Mouse (Mus musculus) forebrain, embryonic 16.5 days (tissue): ENCODE data around the gene Cnp. TPM values are rescaled to one million over a fixed set of nuclear protein-coding genes. Genes with fewer than 3 reads are reported as not detected.

Source experiments
- ATAC-seq: fragments of 200-750 bp; cut with Nextera tagmentation; 2 replicates; pipeline ENCODE4 v1.8.0; 2017; ENCODE audit warnings: mild to moderate bottlenecking, moderate library complexity
- H3K27ac ChIP-seq: fragments of 300-500 bp; sonication (generic); 2 replicates; pipeline ENCODE4 v1.5.1; 2014; ENCODE audit warnings: low read length, control low read depth
- H3K27me3 ChIP-seq: fragments of 300-500 bp; sonication (generic); replicated peaks from 2 replicates; pipeline ENCODE4 v1.6.1; 2014; ENCODE audit warnings: low read length; ENCODE audit not compliant: control insufficient read depth, insufficient read depth
- H3K36me3 ChIP-seq: fragments of 300-500 bp; sonication (generic); 2 replicates; pipeline ENCODE4 v1.6.1; 2014; ENCODE audit not compliant: control insufficient read depth, insufficient read depth
- H3K4me1 ChIP-seq: fragments of 300-500 bp; sonication (generic); replicated peaks from 2 replicates; pipeline ENCODE4 v1.6.1; 2014; ENCODE audit warnings: low read length; ENCODE audit not compliant: control insufficient read depth, insufficient read depth
- H3K4me2 ChIP-seq: fragments of 300-500 bp; sonication (generic); 2 replicates; pipeline ENCODE4 v1.6.1; 2014; ENCODE audit warnings: mild to moderate bottlenecking, low read length, control low read depth
- H3K4me3 ChIP-seq: fragments of 300-500 bp; sonication (generic); replicated peaks from 2 replicates; pipeline ENCODE4 v1.5.1; 2014; ENCODE audit warnings: mild to moderate bottlenecking, low read length, control low read depth
- H3K9ac ChIP-seq: fragments of 300-500 bp; sonication (generic); replicated peaks from 2 replicates; pipeline ENCODE4 v1.6.1; 2014; ENCODE audit warnings: low read depth, low read length, control low read depth
- H3K9me3 ChIP-seq: fragments of 300-500 bp; sonication (generic); 2 replicates; pipeline ENCODE4 v1.6.1; 2016; ENCODE audit warnings: low read length; ENCODE audit not compliant: control insufficient read depth
- WGBS: fragments of 180-500 bp; shearing (Covaris S2); extraction: QIAGEN DNeasy Blood & Tissue Kit; methylation state at CpG from one replicate; pipeline ENCODE4 v1.1.7; 2014; 5-methylcytosine and 5-hydroxymethylcytosine counted together
- polyA plus RNA-seq: library from polyadenylated mRNA; unstranded; fragments of >200 nt; fragmentation: Nextera tagmentation; extraction: Ambion mirVana; gene quantifications from 2 replicates; pipeline ENCODE4 v1.2.1, GENCODE M21; 2015

The Cnp gene
- polyA plus RNA-seq, 1 experiment from 2014 or later, result 29.8 TPM

DNA sequence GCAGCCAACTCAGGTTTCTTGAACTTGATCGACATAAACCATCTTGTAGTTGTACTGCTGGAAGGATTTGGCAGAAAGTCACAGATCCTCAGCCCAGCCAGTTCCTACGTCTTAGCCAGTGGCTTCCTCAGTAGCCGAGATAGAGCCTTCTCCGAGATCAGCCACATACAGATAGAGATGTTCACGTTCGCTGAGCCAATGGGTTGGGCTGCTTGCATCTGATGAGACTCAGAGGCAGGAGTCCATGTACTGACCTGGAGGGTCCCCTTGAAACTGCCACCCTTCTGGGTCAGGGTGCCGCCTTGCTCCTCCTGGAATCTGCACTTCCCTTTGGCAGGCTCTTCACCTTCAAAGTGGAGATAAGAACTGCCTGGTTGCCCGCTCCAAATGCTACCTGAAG, 25.2 kb upstream of the Cnp start:
- Histone ChIP-seq H3K9ac (no peak overlapping the region), H3K36me3 (no peaks in the 10 kb centered on the region), H3K4me2 (no peak overlapping the region), H3K9me3 (no peaks in the 10 kb centered on the region), H3K4me1 (peaks cover 10% of the 10 kb centered on the region), H3K27ac (no peak overlapping the region), H3K27me3 (no peaks in the 10 kb centered on the region), H3K4me3 (no peak overlapping the region)
- no peak for ATAC-seq
- 82% methylated on average over 8 of the region's 8 CpGs for WGBS

DNA sequence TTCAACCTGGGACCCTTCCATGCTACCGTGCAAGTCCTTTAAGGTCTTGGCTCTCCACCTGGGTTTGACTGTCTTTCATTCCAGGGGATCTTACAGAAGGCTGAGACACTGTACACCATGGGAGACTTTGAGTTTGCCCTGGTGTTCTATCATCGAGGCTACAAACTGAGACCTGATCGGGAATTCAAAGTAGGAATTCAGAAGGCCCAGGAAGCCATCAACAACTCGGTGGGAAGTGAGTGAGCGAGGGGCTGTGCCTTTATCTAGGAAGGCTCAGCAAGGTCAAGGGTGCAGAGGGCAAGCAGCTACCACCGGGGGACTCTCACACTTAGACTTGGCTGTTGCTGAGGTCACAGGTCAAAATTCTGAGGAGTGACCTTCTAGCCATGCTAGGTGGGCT, 24.6 kb upstream of the Cnp start:
- ATAC-seq, result no peak
- Histone ChIP-seq H3K36me3 (no peaks in the 10 kb centered on the region), H3K27ac (no peak overlapping the region), H3K4me1 (peaks cover 7% of the 10 kb centered on the region), H3K9ac (no peak overlapping the region), H3K9me3 (no peaks in the 10 kb centered on the region), H3K4me3 (no peak overlapping the region), H3K4me2 (no peak overlapping the region), H3K27me3 (no peaks in the 10 kb centered on the region)
- 85% methylated on average over 6 of the region's 6 CpGs for WGBS

DNA sequence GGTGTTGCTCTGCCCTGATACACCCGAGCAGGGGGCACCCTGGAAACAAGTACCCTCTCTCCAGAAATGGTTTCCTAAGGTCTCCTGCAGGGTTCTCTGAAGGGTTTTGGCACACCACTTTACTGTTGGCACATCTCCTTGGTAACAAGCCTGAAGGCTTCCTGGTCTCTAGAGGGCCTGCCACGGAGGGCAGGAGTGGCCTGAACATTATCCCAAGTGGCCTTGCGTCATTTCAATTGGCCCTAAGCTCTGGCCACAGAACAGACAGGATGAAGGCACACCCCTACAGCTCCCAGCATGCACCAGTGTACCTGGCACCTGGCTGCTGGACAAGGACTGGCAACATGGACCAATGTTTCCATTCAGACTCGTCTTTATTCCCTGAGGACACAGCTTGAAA, 21.9 kb upstream of the Cnp start:
- H3K4me3 ChIP-seq, result no peak overlapping the region
- H3K4me1 ChIP-seq, result no peaks in the 10 kb centered on the region
- no peak overlapping the region for H3K27ac ChIP-seq
- no peak overlapping the region for H3K9ac ChIP-seq
- no peak for ATAC-seq
- H3K4me2 ChIP-seq, result no peak overlapping the region
- H3K36me3 ChIP-seq, result no peaks in the 10 kb centered on the region
- no peaks in the 10 kb centered on the region for H3K9me3 ChIP-seq
- WGBS, result 76% methylated on average over 4 of the region's 4 CpGs
- H3K27me3 ChIP-seq, result no peaks in the 10 kb centered on the region

DNA sequence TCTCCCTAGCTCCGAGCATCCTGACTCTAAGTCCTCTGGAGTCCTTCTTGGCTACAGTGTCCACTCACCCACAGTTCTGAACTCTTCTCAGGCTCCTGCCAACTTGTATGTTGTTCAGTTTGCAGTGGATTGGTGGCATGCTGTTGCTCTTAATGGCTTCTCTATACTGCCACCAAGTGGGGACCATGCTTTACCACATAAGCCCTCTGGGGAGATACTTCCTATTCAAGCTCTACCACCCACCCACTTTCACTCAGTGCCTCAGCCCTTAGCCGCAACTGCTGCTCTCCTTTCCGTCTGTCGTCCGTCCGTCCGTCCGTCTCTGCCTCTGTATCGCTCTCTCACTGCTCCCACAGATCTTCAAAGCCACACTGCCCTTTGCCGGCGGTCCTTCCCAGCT, 19.1 kb upstream of the Cnp start:
- Histone ChIP-seq H3K36me3 (no peaks in the 10 kb centered on the region), H3K9me3 (no peaks in the 10 kb centered on the region), H3K9ac (no peak overlapping the region), H3K4me2 (no peak overlapping the region), H3K27me3 (no peaks in the 10 kb centered on the region), H3K4me1 (no peaks in the 10 kb centered on the region), H3K4me3 (no peak overlapping the region), H3K27ac (no peak overlapping the region)
- ATAC-seq, result peak; percentile 64
- 22% methylated on average over 11 of the region's 11 CpGs for WGBS

DNA sequence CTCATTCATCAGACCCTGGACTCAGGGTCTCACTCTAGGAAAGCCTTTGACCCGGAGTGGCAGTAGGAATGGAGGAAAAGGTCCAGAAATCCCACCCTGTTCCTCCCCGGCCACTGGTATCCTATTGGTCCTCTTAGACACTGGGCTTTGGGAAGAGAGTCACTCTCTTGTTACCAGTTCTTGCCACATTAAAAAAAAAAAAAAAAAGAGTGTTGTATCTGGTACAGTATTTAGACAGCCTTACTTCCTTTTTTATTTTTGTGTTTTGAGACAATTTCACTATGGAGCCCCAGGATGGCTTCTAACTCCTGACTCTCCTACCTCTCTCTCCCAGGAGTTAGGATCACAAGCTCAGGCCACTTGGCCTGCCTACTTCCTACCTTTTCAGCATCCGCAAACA, 17.1 kb upstream of the Cnp start:
- Histone ChIP-seq H3K4me2 (no peak overlapping the region), H3K27me3 (no peaks in the 10 kb centered on the region), H3K27ac (no peak overlapping the region), H3K4me3 (no peak overlapping the region), H3K9ac (no peak overlapping the region), H3K4me1 (no peaks in the 10 kb centered on the region), H3K36me3 (no peaks in the 10 kb centered on the region), H3K9me3 (no peaks in the 10 kb centered on the region)
- WGBS, result 80% methylated on average over 3 of the region's 3 CpGs
- no peak for ATAC-seq

DNA sequence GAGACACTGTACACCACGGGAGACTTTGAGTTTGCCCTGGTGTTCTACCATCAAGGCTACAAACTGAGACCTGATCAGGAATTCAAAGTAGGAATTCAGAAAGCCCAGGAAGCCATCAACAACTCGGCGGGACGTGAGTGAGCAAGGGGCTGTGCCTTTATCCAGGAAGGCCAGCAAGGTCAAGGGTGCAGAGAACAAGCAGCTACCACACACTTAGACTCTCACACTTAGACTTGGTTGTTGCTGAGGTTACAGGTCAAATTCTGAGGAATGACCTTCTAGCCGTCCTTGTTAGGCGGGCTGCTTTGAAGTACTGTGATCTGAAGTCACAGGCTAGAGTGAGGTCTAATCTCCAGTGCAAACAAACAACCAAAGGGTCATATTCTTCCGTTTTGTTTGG, 15.2 kb upstream of the Cnp start:
- no peaks in the 10 kb centered on the region for H3K9me3 ChIP-seq
- 58% methylated on average over 7 of the region's 7 CpGs for WGBS
- ATAC-seq, result no peak

DNA sequence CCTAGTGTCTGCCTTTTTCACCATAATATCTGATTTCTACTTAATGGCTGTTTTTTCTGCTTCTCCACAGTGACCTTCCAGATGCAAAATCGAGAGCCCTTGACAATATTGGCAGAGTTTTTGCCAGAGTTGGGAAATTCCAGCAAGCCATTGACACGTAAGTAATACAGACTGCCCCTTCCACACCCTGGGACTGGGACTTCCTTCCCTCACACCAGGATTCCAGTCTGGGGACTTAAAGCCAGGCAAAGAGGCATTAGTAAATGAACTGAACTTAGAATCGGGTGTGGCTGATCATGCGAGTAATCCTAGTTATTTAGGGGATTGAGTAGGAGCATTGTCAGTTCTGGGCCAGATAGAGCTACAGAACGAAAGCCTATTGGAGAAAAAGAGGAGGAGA, 13.0 kb upstream of the Cnp start:
- Histone ChIP-seq H3K4me1 (no peaks in the 10 kb centered on the region), H3K4me2 (no peak overlapping the region), H3K27me3 (no peaks in the 10 kb centered on the region), H3K9ac (no peak overlapping the region), H3K27ac (no peak overlapping the region), H3K4me3 (no peak overlapping the region), H3K9me3 (no peaks in the 10 kb centered on the region), H3K36me3 (no peaks in the 10 kb centered on the region)
- WGBS, result 32% methylated on average over 5 of the region's 5 CpGs
- no peak for ATAC-seq

More for the DNA sequence above, 15.2 kb upstream of the Cnp start:
- Histone ChIP-seq H3K36me3 (no peaks in the 10 kb centered on the region), H3K9ac (no peak overlapping the region), H3K4me2 (no peak overlapping the region), H3K27me3 (no peaks in the 10 kb centered on the region), H3K27ac (no peak overlapping the region), H3K4me1 (no peaks in the 10 kb centered on the region), H3K4me3 (no peak overlapping the region)

DNA sequence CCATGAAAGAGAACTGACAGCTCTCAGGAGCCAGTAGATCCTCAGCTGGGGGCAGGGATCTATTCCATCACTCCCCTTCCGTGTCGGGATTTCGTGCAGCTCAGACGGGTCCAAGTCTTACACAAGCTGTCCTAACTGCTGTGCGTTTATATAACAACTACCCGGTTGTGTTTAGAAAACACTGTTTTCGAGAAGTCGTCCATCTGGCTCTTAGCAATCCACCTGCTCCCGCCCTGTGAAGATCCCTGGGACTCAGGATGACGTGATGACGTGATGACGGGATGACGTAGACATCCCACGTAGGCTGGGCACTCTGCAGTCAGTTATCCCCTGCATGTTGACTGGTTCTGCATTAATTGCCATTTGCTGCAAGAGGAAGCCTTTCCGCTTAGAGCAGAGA, 10.4 kb upstream of the Cnp start:
- H3K4me3 ChIP-seq, result no peak overlapping the region
- no peak overlapping the region for H3K27ac ChIP-seq
- H3K4me1 ChIP-seq, result no peaks in the 10 kb centered on the region
- H3K4me2 ChIP-seq, result no peak overlapping the region; the same call in 1 of the 2 replicates
- no peaks in the 10 kb centered on the region for H3K27me3 ChIP-seq
- peak; percentile 75 for ATAC-seq
- no peaks in the 10 kb centered on the region for H3K9me3 ChIP-seq
- 61% methylated on average over 15 of the region's 15 CpGs for WGBS
- H3K9ac ChIP-seq, result no peak overlapping the region
- H3K36me3 ChIP-seq, result no peaks in the 10 kb centered on the region

DNA sequence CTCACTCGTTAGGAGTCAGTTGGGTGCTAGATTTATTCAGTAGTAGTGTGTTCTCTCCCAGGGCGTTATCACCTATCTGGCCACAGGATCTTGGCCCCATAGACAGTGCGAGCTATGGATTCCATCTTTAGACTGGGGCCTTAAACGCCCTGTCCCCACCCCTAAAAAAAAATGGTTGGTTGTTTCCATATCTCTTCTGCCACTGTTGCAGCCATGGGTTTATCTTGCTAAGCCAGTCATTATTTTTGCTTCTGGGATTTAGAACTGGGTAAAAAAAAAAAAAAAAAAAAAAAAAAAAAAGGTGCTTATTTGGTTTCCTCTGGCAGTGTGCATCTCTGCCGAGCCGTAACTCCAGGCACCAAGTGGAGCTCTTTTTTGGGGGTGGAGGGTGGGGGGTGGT, 10.0 kb upstream of the Cnp start:
- ATAC-seq, result no peak; the same call in 1 of the 2 replicates
- Histone ChIP-seq H3K4me1 (no peaks in the 10 kb centered on the region), H3K4me2 (no peak overlapping the region), H3K27me3 (no peaks in the 10 kb centered on the region), H3K27ac (no peak overlapping the region), H3K9ac (no peak overlapping the region), H3K4me3 (no peak overlapping the region), H3K36me3 (no peaks in the 10 kb centered on the region), H3K9me3 (no peaks in the 10 kb centered on the region)
- 82% methylated on average over 6 of the region's 6 CpGs for WGBS

DNA sequence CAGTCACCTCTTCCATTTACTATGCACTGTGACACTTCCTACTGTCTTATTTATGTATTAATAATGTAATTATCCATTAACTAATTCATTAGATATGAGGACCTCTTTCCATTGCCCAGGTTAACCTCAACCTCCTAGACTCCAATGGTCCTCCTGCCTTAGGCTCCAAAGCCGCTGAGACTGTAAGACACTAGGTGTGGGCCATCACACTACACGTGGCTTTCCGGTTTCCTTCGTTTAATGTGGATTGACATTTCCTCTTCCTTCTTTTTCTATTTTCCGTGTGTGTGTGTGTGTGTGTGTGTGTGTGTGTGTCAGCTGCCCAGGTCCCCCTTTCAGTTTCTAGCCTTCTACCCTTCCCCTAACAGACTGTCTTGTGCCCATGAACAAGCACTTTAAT, 7.5 kb upstream of the Cnp start:
- H3K27ac ChIP-seq, result no peak overlapping the region
- 0 out of 2 replicates have a peak, but pooled peaks cover 5% of the 10 kb centered on the region for H3K27me3 ChIP-seq
- WGBS, result 69% methylated on average over 5 of the region's 5 CpGs
- no peak overlapping the region for H3K9ac ChIP-seq
- H3K4me2 ChIP-seq, result no peak overlapping the region
- no peaks in the 10 kb centered on the region for H3K9me3 ChIP-seq
- no peak overlapping the region for H3K4me3 ChIP-seq
- peaks cover 8% of the 10 kb centered on the region for H3K4me1 ChIP-seq
- no peaks in the 10 kb centered on the region for H3K36me3 ChIP-seq
- ATAC-seq, result no peak
